Mouse (Mus musculus) midbrain, embryonic 12.5 days (tissue): ENCODE measurements at regions not wholly inside any gene's neighbourhood (a gene's known extent, or its start where the extent isn't known, plus 50 kb on each side); places are given as distances from the start of the nearest gene placed in this dataset.

Source experiments
- ATAC-seq: fragments of 200-750 bp; cut with Nextera tagmentation; 2 replicates; pipeline ENCODE4 v1.8.0; 2017; ENCODE audit warnings: low read depth, moderate TSS enrichment, moderate library complexity; ENCODE audit not compliant: low FRiP score
- H3K27ac ChIP-seq: fragments of 300-500 bp; sonication (generic); replicated peaks from 2 replicates; pipeline ENCODE4 v1.5.1; 2016; ENCODE audit warnings: mild to moderate bottlenecking
- H3K27me3 ChIP-seq: fragments of 300-500 bp; sonication (generic); 2 replicates; pipeline ENCODE4 v1.6.1; 2016; ENCODE audit warnings: mild to moderate bottlenecking
- H3K36me3 ChIP-seq: fragments of 300-500 bp; sonication (generic); 2 replicates; pipeline ENCODE4 v1.6.1; 2016
- H3K4me1 ChIP-seq: fragments of 300-500 bp; sonication (generic); 2 replicates; pipeline ENCODE4 v1.6.1; 2016
- H3K4me2 ChIP-seq: fragments of 300-500 bp; sonication (generic); replicated peaks from 2 replicates; pipeline ENCODE4 v1.6.1; 2016; ENCODE audit warnings: mild to moderate bottlenecking, moderate library complexity
- H3K4me3 ChIP-seq: fragments of 300-500 bp; sonication (generic); 2 replicates; pipeline ENCODE4 v1.5.1; 2016; ENCODE audit warnings: mild to moderate bottlenecking
- H3K9ac ChIP-seq: fragments of 300-500 bp; sonication (generic); replicated peaks from 2 replicates; pipeline ENCODE4 v1.6.1; 2016; ENCODE audit warnings: mild to moderate bottlenecking, moderate library complexity
- H3K9me3 ChIP-seq: fragments of 300-500 bp; sonication (generic); 2 replicates; pipeline ENCODE4 v1.6.1; 2016; ENCODE audit warnings: mild to moderate bottlenecking
- WGBS: fragments of 180-500 bp; shearing (Covaris S2); methylation state at CpG from one replicate; pipeline ENCODE4 v1.1.7; 2016; 5-methylcytosine and 5-hydroxymethylcytosine counted together

DNA sequence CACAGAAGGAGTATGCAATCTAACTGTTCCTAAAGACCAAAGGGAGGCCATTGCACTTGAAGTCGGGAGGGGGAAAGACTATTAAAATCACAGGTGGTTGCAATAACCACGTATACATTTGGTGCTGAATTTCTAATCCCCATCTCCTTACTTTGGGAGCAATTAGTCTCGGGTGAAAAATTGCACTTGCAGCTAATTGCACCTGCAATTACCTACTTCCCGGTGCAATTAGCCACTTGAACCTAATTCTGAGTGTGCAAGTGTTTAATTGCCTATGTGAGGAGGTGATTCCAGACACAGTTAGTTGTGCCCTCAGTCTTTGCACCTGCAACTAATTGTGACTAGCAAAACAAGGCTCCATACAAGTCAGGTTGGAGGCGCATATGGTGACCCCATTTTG, 442.1 kb upstream of the Smim15 start:
- Histone ChIP-seq H3K4me1 (peaks cover 27% of the 10 kb centered on the region), H3K4me3 (no peak overlapping the region), H3K36me3 (no peaks in the 10 kb centered on the region), H3K9ac (no peak overlapping the region), H3K27me3 (0 out of 2 replicates have a peak, but pooled peaks cover 3% of the 10 kb centered on the region), H3K4me2 (no peak overlapping the region), H3K9me3 (0 out of 2 replicates have a peak, but pooled peaks cover 4% of the 10 kb centered on the region), H3K27ac (no peak overlapping the region)
- 80% methylated on average over 5 of the region's 5 CpGs for WGBS
- ATAC-seq = no peak

DNA sequence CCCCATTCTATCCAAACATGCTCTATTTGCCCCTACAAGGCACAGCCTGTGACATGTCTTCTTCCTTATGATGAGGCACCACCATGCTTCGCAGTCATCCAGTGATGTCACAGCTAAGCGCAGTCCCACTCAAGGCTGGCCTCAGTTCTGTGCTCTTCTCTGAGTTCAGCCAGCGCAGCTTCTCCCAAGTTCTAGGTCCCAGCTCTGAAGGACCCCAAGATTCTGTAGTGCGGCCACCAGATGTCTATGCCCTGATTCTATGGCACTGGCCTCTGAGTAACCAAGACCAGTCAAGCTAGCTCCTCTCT, 443.2 kb upstream of the Smim15 start:
- peaks cover 27% of the 10 kb centered on the region for H3K4me1 ChIP-seq
- H3K27me3 ChIP-seq = 0 out of 2 replicates have a peak, but pooled peaks cover 3% of the 10 kb centered on the region
- 88% methylated on average over 4 of the region's 4 CpGs for WGBS
- no peak overlapping the region for H3K27ac ChIP-seq
- peak; percentile 47; the same call in 1 of the 2 replicates for ATAC-seq
- no peak overlapping the region for H3K9ac ChIP-seq
- H3K9me3 ChIP-seq = 0 out of 2 replicates have a peak, but pooled peaks cover 4% of the 10 kb centered on the region
- peak overlapping the region; percentile 28; the same call in 1 of the 2 replicates for H3K4me2 ChIP-seq
- H3K4me3 ChIP-seq = no peak overlapping the region
- H3K36me3 ChIP-seq = no peaks in the 10 kb centered on the region

DNA sequence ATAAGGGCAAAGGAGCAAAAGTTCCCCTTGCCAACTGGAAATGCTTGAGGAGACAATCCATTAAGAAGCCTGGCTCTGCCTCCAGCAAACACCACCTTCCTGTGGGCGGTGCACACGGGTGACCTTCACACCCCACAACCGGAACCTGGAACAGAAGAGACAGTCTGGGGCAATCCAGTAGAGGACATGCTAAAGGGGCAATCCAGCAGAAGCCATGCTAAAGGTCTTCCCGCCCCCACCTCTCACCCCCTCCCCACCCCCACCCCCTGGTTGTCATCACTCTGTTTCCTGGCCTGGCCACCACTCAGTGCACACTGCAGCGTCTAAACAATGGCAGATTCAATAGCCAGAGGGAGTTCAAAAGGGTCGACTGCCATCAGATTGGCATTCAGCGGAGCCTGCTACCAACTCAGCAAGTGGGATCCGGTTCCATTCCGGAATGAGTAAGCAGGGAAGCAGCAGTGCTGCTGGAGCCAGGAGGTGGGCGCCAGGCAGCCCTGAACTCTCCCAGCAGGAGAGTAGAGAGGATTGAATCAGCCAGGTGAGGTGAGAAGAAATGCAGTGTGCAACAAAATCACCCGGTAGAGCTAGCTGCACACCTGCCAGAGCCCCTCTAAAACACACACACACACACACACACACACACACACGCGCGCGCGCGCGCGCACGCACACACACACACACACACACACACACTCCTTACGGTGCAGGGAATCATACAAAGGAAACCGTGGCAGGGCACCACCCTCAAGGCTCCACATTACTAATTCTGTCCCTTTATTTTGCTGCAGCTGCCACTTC, 443.7 kb upstream of the Smim15 start:
- H3K9ac ChIP-seq = no peak overlapping the region
- peak; percentile 77 for ATAC-seq
- 0 out of 2 replicates have a peak, but pooled peaks cover 3% of the 10 kb centered on the region for H3K27me3 ChIP-seq
- no peaks in the 10 kb centered on the region for H3K36me3 ChIP-seq
- peak overlapping the region; percentile 28 for H3K4me2 ChIP-seq
- no peak overlapping the region for H3K27ac ChIP-seq
- H3K4me3 ChIP-seq = no peak overlapping the region
- peaks cover 27% of the 10 kb centered on the region for H3K4me1 ChIP-seq
- 0 out of 2 replicates have a peak, but pooled peaks cover 4% of the 10 kb centered on the region for H3K9me3 ChIP-seq
- 14% methylated on average over 12 of the region's 22 CpGs for WGBS

DNA sequence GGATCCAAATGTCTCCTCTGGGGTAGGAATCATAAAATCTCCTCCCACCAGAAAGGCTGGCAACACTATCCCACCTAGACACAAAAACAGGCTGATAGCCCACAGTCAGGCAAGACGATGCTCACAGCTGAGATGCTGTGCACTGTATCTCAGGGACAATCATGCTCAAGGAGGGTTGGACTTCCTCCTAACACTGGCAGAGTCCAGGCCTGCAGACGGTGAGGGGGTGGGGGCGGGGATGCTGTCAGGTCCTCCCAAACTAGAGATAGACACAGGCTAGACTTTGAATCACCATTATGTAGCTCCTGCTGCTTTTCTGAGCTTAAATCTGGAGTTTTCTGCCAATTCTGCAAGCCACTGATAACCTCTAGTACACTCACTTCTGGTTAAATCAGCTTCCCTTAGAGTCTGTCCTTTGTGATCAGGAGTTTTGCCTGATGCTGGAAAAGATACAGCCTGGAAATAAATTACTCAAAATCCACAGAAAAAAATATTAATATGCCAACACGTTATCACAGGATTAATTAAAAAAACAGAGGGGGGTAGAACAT, 445.1 kb upstream of the Smim15 start:
- ATAC-seq = no peak
- 0 out of 2 replicates have a peak, but pooled peaks cover 3% of the 10 kb centered on the region for H3K27me3 ChIP-seq
- no peak overlapping the region for H3K4me3 ChIP-seq
- 0 out of 2 replicates have a peak, but pooled peaks cover 4% of the 10 kb centered on the region for H3K9me3 ChIP-seq
- H3K36me3 ChIP-seq = no peaks in the 10 kb centered on the region
- H3K4me1 ChIP-seq = peaks cover 27% of the 10 kb centered on the region
- no peak overlapping the region for H3K9ac ChIP-seq
- no peak overlapping the region for H3K27ac ChIP-seq
- no peak overlapping the region for H3K4me2 ChIP-seq
- WGBS = 52% methylated on average over 4 of the region's 4 CpGs

DNA sequence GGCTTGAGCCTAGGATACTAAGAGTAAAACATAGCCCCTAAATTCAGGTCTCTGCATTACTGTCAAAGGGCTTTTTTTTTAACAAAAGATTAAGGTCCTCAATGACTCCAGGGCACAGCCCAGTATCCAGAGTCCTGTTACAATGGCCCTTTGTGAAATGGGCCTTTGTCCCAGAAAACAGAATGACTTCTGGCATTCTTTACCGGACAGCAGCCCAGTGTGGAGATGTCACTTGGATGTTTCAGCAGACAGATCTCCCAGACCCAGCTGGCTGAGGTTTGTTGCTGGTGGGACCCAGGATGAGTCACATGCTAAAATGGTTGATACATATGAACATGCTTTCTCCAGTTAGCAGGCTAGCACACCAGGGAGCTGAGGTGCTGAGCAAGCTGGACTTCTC, 445.9 kb upstream of the Smim15 start:
- H3K4me1 ChIP-seq = peaks cover 27% of the 10 kb centered on the region
- H3K9me3 ChIP-seq = 0 out of 2 replicates have a peak, but pooled peaks cover 2% of the 10 kb centered on the region
- H3K4me2 ChIP-seq = no peak overlapping the region
- ATAC-seq = no peak
- H3K36me3 ChIP-seq = no peaks in the 10 kb centered on the region
- no peak overlapping the region for H3K4me3 ChIP-seq
- 19% methylated on average over 1 of the region's 1 CpGs for WGBS
- H3K27me3 ChIP-seq = 0 out of 2 replicates have a peak, but pooled peaks cover 3% of the 10 kb centered on the region
- no peak overlapping the region for H3K9ac ChIP-seq
- no peak overlapping the region for H3K27ac ChIP-seq

DNA sequence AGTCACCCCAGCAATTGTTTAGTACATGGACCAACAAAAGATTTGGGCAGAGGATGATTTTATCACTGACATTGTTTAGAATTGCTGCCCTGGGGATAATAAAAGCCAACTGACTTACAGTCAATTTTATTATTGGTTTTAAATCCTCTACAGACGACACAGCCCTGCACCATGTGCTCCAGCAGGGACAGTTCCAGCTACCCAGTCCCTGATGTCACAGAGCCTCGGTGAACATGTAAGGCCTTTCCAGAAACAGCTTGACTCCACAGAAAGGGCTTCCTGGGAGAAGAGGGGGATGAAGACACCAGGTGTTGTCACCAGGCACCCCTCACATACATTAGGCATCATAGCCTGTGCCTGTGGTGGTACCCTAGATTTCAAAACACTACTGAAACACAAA, 447.0 kb upstream of the Smim15 start:
- H3K9ac ChIP-seq = no peak overlapping the region
- H3K9me3 ChIP-seq = no peaks in the 10 kb centered on the region
- ATAC-seq = no peak
- no peak overlapping the region for H3K4me2 ChIP-seq
- no peak overlapping the region for H3K27ac ChIP-seq
- H3K4me1 ChIP-seq = peaks cover 27% of the 10 kb centered on the region
- WGBS = 68% methylated on average over 2 of the region's 2 CpGs
- no peak overlapping the region for H3K4me3 ChIP-seq
- no peaks in the 10 kb centered on the region for H3K36me3 ChIP-seq
- H3K27me3 ChIP-seq = 0 out of 2 replicates have a peak, but pooled peaks cover 3% of the 10 kb centered on the region

DNA sequence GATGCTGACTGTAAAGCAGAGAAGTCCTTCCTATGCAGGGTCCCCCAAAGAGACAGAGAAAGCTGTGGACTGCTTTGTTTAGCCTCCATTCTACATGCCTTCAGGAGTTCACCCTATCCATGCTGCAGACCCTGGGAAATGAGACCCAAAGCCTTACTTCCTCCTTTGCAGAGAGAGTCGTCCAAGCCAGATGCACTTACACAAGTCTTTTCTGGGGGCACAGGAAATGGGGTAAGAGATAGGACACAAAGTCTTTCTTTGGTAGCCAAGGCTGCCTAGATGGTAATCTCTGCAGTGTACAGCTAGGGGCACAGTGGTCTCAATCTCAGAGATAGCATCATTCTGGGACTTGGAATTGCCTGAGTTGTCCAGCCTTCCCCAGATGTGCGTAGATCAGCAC, 448.1 kb upstream of the Smim15 start:
- ATAC-seq = no peak
- H3K27me3 ChIP-seq = 0 out of 2 replicates have a peak, but pooled peaks cover 3% of the 10 kb centered on the region
- H3K9me3 ChIP-seq = no peaks in the 10 kb centered on the region
- peaks cover 27% of the 10 kb centered on the region for H3K4me1 ChIP-seq
- no peak overlapping the region for H3K27ac ChIP-seq
- no peak overlapping the region for H3K4me3 ChIP-seq
- no peak overlapping the region for H3K4me2 ChIP-seq
- WGBS = 82% methylated on average over 2 of the region's 2 CpGs
- H3K36me3 ChIP-seq = no peaks in the 10 kb centered on the region
- no peak overlapping the region for H3K9ac ChIP-seq

DNA sequence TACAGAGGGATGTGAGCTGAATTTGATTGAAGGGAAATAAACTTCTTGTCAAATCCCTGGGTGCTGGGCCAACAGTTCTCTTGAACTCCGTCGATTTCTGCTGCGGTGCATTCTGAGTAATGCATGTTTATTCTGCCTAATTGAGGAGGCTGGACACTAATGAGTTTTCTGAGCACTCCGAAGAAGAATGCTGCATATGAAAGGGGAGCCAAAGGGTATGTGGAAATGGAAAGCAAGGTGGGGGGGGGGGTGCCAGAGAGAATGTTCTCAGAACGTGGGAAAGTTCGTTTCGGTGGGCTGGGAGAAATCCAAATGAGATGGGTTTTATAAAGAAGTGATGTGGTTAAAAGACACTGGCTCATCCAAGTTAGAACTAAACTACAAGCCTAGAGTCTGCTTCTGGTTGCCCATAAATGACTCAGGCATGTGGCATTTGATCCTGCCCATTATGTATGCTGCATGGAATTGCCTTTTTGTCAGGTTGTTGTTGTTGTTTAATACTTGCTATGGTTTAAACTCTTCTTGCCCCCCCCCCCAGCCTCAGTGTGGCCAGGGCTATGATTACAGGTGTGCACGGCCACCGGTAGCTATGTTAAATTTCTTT, 455.7 kb upstream of the Smim15 start:
- H3K4me2 ChIP-seq = no peak overlapping the region
- H3K36me3 ChIP-seq = no peaks in the 10 kb centered on the region
- H3K4me1 ChIP-seq = peaks cover 10% of the 10 kb centered on the region; the same call in 1 of the 2 replicates
- no peak overlapping the region for H3K9ac ChIP-seq
- WGBS = 68% methylated on average over 9 of the region's 9 CpGs
- no peaks in the 10 kb centered on the region for H3K9me3 ChIP-seq
- H3K27me3 ChIP-seq = 0 out of 2 replicates have a peak, but pooled peaks cover 3% of the 10 kb centered on the region
- no peak for ATAC-seq
- no peak overlapping the region for H3K27ac ChIP-seq
- no peak overlapping the region for H3K4me3 ChIP-seq

DNA sequence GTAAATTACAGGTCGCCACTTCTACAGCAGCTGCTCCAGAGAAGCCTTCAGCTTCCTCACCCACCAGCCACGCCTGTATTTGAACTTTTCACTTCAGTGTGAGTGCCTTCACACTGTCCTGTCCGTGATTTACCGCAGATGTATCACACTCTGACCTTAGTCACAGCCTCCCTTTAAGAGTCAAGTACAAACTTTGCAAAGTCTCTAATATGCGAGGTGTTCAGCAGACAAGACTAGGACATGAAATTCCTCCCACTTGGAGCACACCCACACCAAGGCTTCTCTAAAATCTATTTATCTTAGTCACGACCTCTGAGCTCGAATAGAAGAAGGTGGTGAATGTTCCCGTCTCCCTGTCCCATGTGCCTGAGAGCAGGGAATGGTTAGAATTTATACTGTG, 456.6 kb upstream of the Smim15 start:
- no peaks in the 10 kb centered on the region for H3K36me3 ChIP-seq
- H3K27me3 ChIP-seq = 0 out of 2 replicates have a peak, but pooled peaks cover 3% of the 10 kb centered on the region
- no peaks in the 10 kb centered on the region for H3K9me3 ChIP-seq
- no peak overlapping the region for H3K9ac ChIP-seq
- H3K4me3 ChIP-seq = no peak overlapping the region
- 75% methylated on average over 8 of the region's 8 CpGs for WGBS
- peaks cover 10% of the 10 kb centered on the region; the same call in 1 of the 2 replicates for H3K4me1 ChIP-seq
- H3K27ac ChIP-seq = no peak overlapping the region
- H3K4me2 ChIP-seq = no peak overlapping the region
- ATAC-seq = no peak

DNA sequence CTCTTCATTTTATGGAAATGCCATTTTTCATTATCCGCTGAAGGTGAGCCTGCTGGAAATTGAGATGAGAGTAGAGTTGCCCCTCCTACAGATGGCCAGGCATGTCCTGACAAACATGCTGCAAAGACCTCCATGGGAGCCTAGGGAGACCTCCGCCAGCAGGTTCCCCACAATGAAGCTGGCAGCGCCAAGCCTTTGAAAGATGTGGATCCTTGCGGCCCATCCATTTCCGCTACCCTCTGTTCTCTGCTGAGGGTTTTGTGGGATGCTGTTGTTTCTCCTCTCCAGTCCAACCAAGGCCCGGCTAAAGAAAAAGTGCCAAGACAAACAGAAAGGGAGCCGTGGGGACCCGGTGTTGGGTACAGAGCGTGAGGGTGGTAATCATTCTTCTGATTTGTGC, 458.3 kb upstream of the Smim15 start:
- ATAC-seq = no peak
- Histone ChIP-seq H3K4me1 (peaks cover 10% of the 10 kb centered on the region; the same call in 1 of the 2 replicates), H3K27ac (no peak overlapping the region), H3K27me3 (0 out of 2 replicates have a peak, but pooled peaks cover 3% of the 10 kb centered on the region), H3K9me3 (no peaks in the 10 kb centered on the region), H3K4me3 (no peak overlapping the region), H3K4me2 (no peak overlapping the region), H3K36me3 (no peaks in the 10 kb centered on the region), H3K9ac (no peak overlapping the region)
- 81% methylated on average over 9 of the region's 9 CpGs for WGBS

DNA sequence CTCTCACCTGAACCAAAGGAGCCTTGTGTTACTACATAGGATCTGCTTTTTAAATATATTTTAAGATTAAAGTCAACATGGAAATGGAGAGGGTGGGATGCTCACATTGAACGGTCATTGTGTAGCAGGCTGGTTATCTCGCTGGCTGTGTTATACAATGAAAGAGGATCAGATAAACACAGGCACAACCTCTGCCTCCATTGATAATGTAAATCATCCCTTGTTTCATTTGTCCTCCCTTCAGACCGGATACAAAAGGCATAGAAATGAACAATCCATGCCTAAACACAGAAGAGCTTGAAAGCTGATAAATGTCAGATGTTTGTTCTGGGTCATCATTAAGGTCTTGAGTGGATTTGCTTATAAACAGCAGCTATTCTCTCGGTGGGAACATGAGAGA, 458.9 kb upstream of the Smim15 start:
- 0 out of 2 replicates have a peak, but pooled peaks cover 3% of the 10 kb centered on the region for H3K27me3 ChIP-seq
- 25% methylated on average over 4 of the region's 4 CpGs for WGBS
- H3K4me2 ChIP-seq = no peak overlapping the region
- ATAC-seq = no peak
- H3K9me3 ChIP-seq = no peaks in the 10 kb centered on the region
- no peaks in the 10 kb centered on the region for H3K36me3 ChIP-seq
- peaks cover 10% of the 10 kb centered on the region; the same call in 1 of the 2 replicates for H3K4me1 ChIP-seq
- H3K27ac ChIP-seq = no peak overlapping the region
- no peak overlapping the region for H3K4me3 ChIP-seq
- no peak overlapping the region for H3K9ac ChIP-seq

DNA sequence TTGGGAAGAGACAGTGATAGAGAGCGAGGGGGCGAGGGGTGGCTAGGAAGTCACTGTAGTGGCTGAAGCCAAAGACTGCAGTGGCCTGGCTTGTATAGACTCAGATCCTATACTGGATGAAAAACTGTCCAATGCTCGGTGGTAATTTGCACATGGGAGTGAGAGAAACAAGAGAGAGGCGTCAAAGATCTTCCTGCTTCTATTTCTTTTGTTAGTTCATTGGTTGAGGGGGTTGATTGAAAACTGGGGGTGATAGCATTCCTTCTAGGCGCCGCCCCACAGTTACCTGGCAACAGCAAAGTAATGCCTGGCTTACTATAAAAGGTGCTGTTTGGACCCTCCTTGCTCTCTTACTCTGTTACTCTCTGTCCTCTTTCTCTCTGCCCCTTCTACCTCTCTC, 465.3 kb upstream of the Smim15 start:
- Histone ChIP-seq H3K36me3 (no peaks in the 10 kb centered on the region), H3K27me3 (no peaks in the 10 kb centered on the region), H3K4me3 (no peak overlapping the region), H3K9me3 (no peaks in the 10 kb centered on the region), H3K4me1 (no peaks in the 10 kb centered on the region), H3K4me2 (no peak overlapping the region), H3K27ac (no peak overlapping the region), H3K9ac (no peak overlapping the region)
- 81% methylated on average over 6 of the region's 6 CpGs for WGBS
- no peak for ATAC-seq
